Mouse (Mus musculus) limb, embryonic 11.5 days (tissue): ENCODE measurements around the gene Mmp15. TPM values are rescaled to one million over a fixed set of nuclear protein-coding genes. Genes with fewer than 3 reads are reported as not detected.

ENCODE experiments used
- ATAC-seq: fragments of 200-750 bp; cut with Nextera tagmentation; 2 replicates; pipeline ENCODE4 v1.8.0; 2017; ENCODE audit warnings: low read depth; ENCODE audit not compliant: insufficient number of reproducible peaks, low FRiP score, low TSS enrichment
- DNase-seq: peaks from one replicate; pipeline ENCODE4 v3.0.0-alpha.2; 2015; ENCODE audit warnings: low spot score
- H3K27ac ChIP-seq: fragments of 300-500 bp; sonication (generic); replicated peaks from 2 replicates; pipeline ENCODE4 v1.5.1; 2014; ENCODE audit warnings: low read depth, mild to moderate bottlenecking, low read length
- H3K27me3 ChIP-seq: fragments of 300-500 bp; sonication (generic); 2 replicates; pipeline ENCODE4 v1.6.1; 2014; ENCODE audit warnings: mild to moderate bottlenecking, low read length, mixed read lengths; ENCODE audit not compliant: control insufficient read depth, insufficient read depth
- H3K36me3 ChIP-seq: fragments of 300-500 bp; sonication (generic); 2 replicates; pipeline ENCODE4 v1.6.1; 2014; ENCODE audit warnings: mild to moderate bottlenecking, low read length, moderate library complexity, mixed read lengths; ENCODE audit not compliant: control insufficient read depth, insufficient read depth
- H3K4me1 ChIP-seq: fragments of 300-500 bp; sonication (generic); 2 replicates; pipeline ENCODE4 v1.6.1; 2014; ENCODE audit warnings: low read length, mixed read lengths; ENCODE audit not compliant: control insufficient read depth, insufficient read depth
- H3K4me2 ChIP-seq: fragments of 300-500 bp; sonication (generic); 2 replicates; pipeline ENCODE4 v1.6.1; 2014; ENCODE audit warnings: low read depth, mild to moderate bottlenecking, moderate library complexity; ENCODE audit not compliant: severe bottlenecking
- H3K4me3 ChIP-seq: fragments of 300-500 bp; sonication (generic); 2 replicates; pipeline ENCODE4 v1.5.1; 2014; ENCODE audit warnings: low read depth, low read length
- H3K9ac ChIP-seq: fragments of 300-500 bp; sonication (generic); 2 replicates; pipeline ENCODE4 v1.6.1; 2014; ENCODE audit warnings: mild to moderate bottlenecking, low read length
- H3K9me3 ChIP-seq: fragments of 300-500 bp; sonication (generic); 2 replicates; pipeline ENCODE4 v1.6.1; 2016; ENCODE audit warnings: low read length; ENCODE audit not compliant: control insufficient read depth
- WGBS: fragments of 180-500 bp; shearing (Covaris S2); extraction: QIAGEN DNeasy Blood & Tissue Kit; methylation state at CpG from one replicate; pipeline ENCODE4 v1.1.7; 2014; 5-methylcytosine and 5-hydroxymethylcytosine counted together
- polyA plus RNA-seq: library from polyadenylated mRNA; unstranded; fragments of >200 nt; fragmentation: Nextera tagmentation; extraction: Ambion mirVana; gene quantifications from 2 replicates; pipeline ENCODE4 v1.2.1, GENCODE M21; 2014

The Mmp15 gene
- polyA plus RNA-seq, 1 experiment from 2014 or later: 9.6 TPM

- H3K9me3 ChIP-seq: no peaks in the 10 kb centered on the region
- WGBS: under 1% methylated on average over 67 of the region's 80 CpGs
- H3K4me3 ChIP-seq: peak within 1 kb of the TSS; percentile 86
- H3K36me3 ChIP-seq: peaks cover 22% of the 10 kb centered on the region
- H3K27me3 ChIP-seq: no peaks in the 10 kb centered on the region
- ATAC-seq (peak; percentile 94), DNase-seq (peak; percentile 97)
- peaks cover 9% of the 10 kb centered on the region for H3K4me1 ChIP-seq
- H3K27ac ChIP-seq: peak within 1 kb of the TSS; percentile 90
- H3K4me2 ChIP-seq: peak within 1 kb of the TSS; percentile 79
- H3K9ac ChIP-seq: peak within 1 kb of the TSS; percentile 89
Measured at GRCm38 (mm10) chr8:95331720-95332436, 20.2 kb upstream of the Mmp15 start, which contains the start of the genes Zfp319 and Usb1. Gene Zfp319, minus strand, starts transcription at chr8:95331950. Gene Usb1, plus strand, starts transcription at chr8:95332284.

- H3K27ac ChIP-seq: peak overlapping the region; percentile 90
- H3K4me1 ChIP-seq: peaks cover 9% of the 10 kb centered on the region
- ATAC-seq: peak; percentile 29; the same call in 1 of the 2 replicates
- no peaks in the 10 kb centered on the region for H3K27me3 ChIP-seq
- H3K9me3 ChIP-seq: no peaks in the 10 kb centered on the region
- peaks cover 20% of the 10 kb centered on the region for H3K36me3 ChIP-seq
- 32% methylated on average over 21 of the region's 21 CpGs for WGBS
- H3K9ac ChIP-seq: peak overlapping the region; percentile 8; the same call in 1 of the 2 replicates
- peak overlapping the region; percentile 86 for H3K4me3 ChIP-seq
- DNase-seq: no peak
- H3K4me2 ChIP-seq: peak overlapping the region; percentile 79; the same call in 1 of the 2 replicates
Measured at GRCm38 (mm10) chr8:95332437-95333199, 19.4 kb upstream of the Mmp15 start.

DNA sequence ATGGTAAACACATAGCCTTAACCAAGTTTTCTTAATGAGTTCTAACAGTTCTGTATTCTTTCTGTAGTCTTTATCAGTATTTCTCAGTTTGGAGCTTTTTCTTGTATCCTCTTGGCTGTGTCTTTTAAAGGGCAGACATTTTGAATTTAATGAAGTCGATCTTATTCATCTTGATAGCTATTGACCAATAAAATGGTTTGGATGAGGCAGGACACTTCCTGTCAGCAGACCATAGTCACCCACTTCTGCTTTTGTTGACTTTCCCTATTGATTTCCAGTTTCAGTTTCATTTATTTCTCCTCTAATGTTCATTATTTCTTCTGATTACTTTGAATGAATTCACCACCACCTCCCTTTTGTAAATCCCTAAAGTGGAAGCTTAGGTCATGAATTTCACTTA lies 16.4 kb upstream of the Mmp15 start:
- Histone ChIP-seq H3K36me3 (peaks cover 2% of the 10 kb centered on the region; the same call in 1 of the 2 replicates), H3K4me2 (no peak overlapping the region), H3K4me3 (no peak overlapping the region), H3K4me1 (peaks cover 3% of the 10 kb centered on the region; the same call in 1 of the 2 replicates), H3K27me3 (no peaks in the 10 kb centered on the region), H3K27ac (no peak overlapping the region), H3K9ac (no peak overlapping the region), H3K9me3 (no peaks in the 10 kb centered on the region)
- DNase-seq (no peak), ATAC-seq (no peak)
- 85% methylated on average over 1 of the region's 1 CpGs for WGBS

GRCm38 (mm10) chr8:95336363-95336762 lies 15.7 kb upstream of the Mmp15 start:
- no peak overlapping the region for H3K4me3 ChIP-seq
- H3K27me3 ChIP-seq: no peaks in the 10 kb centered on the region
- H3K9me3 ChIP-seq: no peaks in the 10 kb centered on the region
- H3K4me1 ChIP-seq: no peaks in the 10 kb centered on the region
- no peak for DNase-seq
- H3K36me3 ChIP-seq: peaks cover 2% of the 10 kb centered on the region; the same call in 1 of the 2 replicates
- ATAC-seq: no peak
- H3K4me2 ChIP-seq: no peak overlapping the region
- H3K27ac ChIP-seq: no peak overlapping the region
- no peak overlapping the region for H3K9ac ChIP-seq

DNA sequence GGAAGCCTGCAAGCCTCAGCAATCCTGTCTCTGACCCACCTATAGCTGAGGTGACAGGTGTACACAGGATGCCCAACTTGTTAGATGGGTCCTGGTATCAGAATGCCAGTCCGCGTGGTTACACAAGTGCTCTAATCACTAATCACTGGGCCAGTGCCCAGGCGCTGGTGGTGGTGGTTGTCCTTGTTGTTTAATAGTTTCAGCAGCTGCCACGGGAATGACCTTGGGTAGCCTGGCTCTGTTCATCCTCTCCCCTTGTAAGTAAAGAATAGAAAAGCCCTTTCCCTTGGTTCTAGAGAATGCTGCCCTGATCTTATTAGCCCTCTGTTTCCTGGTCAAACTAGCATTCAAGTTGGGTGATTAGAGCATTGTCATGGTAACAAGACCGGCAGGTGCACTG lies 10.3 kb upstream of the Mmp15 start:
- Histone ChIP-seq H3K27ac (no peak overlapping the region), H3K4me2 (no peak overlapping the region), H3K4me1 (no peaks in the 10 kb centered on the region), H3K27me3 (no peaks in the 10 kb centered on the region), H3K36me3 (0 out of 2 replicates have a peak, but pooled peaks cover 2% of the 10 kb centered on the region), H3K9ac (no peak overlapping the region), H3K9me3 (no peaks in the 10 kb centered on the region), H3K4me3 (no peak overlapping the region)
- no peak for ATAC-seq
- WGBS: 72% methylated on average over 5 of the region's 5 CpGs
- no peak for DNase-seq

GRCm38 (mm10) chr8:95344668-95345067 lies 7.4 kb upstream of the Mmp15 start:
- H3K9me3 ChIP-seq: no peaks in the 10 kb centered on the region
- no peaks in the 10 kb centered on the region for H3K36me3 ChIP-seq
- H3K4me2 ChIP-seq: no peak overlapping the region
- no peaks in the 10 kb centered on the region for H3K4me1 ChIP-seq
- no peak overlapping the region for H3K9ac ChIP-seq
- ATAC-seq (no peak), DNase-seq (no peak)
- H3K4me3 ChIP-seq: no peak overlapping the region
- no peaks in the 10 kb centered on the region for H3K27me3 ChIP-seq
- 81% methylated on average over 6 of the region's 6 CpGs for WGBS
- H3K27ac ChIP-seq: no peak overlapping the region

GRCm38 (mm10) chr8:95346643-95347545 lies 5.2 kb upstream of the Mmp15 start:
- Histone ChIP-seq H3K36me3 (no peaks in the 10 kb centered on the region), H3K27me3 (peaks cover 3% of the 10 kb centered on the region), H3K4me2 (no peak overlapping the region), H3K9me3 (no peaks in the 10 kb centered on the region), H3K9ac (no peak overlapping the region), H3K4me1 (no peaks in the 10 kb centered on the region), H3K27ac (no peak overlapping the region), H3K4me3 (no peak overlapping the region)
- ATAC-seq (0 out of 2 replicates have a peak, but pooled peaks have one; percentile 22), DNase-seq (peak; percentile 88)
- WGBS: 12% methylated on average over 8 of the region's 8 CpGs

- ATAC-seq (no peak), DNase-seq (no peak)
- WGBS: 79% methylated on average over 2 of the region's 2 CpGs
- no peak overlapping the region for H3K4me3 ChIP-seq
- peaks cover 3% of the 10 kb centered on the region for H3K27me3 ChIP-seq
- H3K36me3 ChIP-seq: no peaks in the 10 kb centered on the region
- H3K4me2 ChIP-seq: no peak overlapping the region
- H3K27ac ChIP-seq: no peak overlapping the region
- H3K9me3 ChIP-seq: no peaks in the 10 kb centered on the region
- 0 out of 2 replicates have a peak, but pooled peaks cover 2% of the 10 kb centered on the region for H3K4me1 ChIP-seq
- no peak overlapping the region for H3K9ac ChIP-seq
Measured at GRCm38 (mm10) chr8:95348356-95348755, 3.7 kb upstream of the Mmp15 start.
